Mouse (Mus musculus): ENCODE measurements around the gene Asic2. TPM values are rescaled to one million over a fixed set of nuclear protein-coding genes. Genes with fewer than 3 reads are reported as not detected.

Gene Asic2
- total RNA-seq, 2 experiments from 2014 or later, result not detected

- no peak for DNase-seq
Measured at GRCm38 (mm10) chr11:81738995-81739394, 229.3 kb downstream of the Asic2 start.

GRCm38 (mm10) chr11:81737777-81738176 lies 230.5 kb downstream of the Asic2 start:
- no peak for DNase-seq

GRCm38 (mm10) chr11:81722071-81722470 lies 246.2 kb downstream of the Asic2 start:
- DNase-seq, result no peak

GRCm38 (mm10) chr11:81714801-81715200 lies 253.5 kb downstream of the Asic2 start:
- no peak for DNase-seq

GRCm38 (mm10) chr11:81706996-81707395 lies 261.3 kb downstream of the Asic2 start:
- DNase-seq, result no peak

- DNase-seq, result no peak
Measured at GRCm38 (mm10) chr11:81698008-81698407, 270.2 kb downstream of the Asic2 start.

- DNase-seq, result no peak
Measured at GRCm38 (mm10) chr11:81695501-81695900, 272.8 kb downstream of the Asic2 start.

- no peak for DNase-seq
Measured at GRCm38 (mm10) chr11:81680511-81680910, 287.7 kb downstream of the Asic2 start.

- no peak for DNase-seq
Measured at GRCm38 (mm10) chr11:81671724-81672123, 296.5 kb downstream of the Asic2 start.

GRCm38 (mm10) chr11:81670436-81670835 lies 297.8 kb downstream of the Asic2 start:
- no peak for DNase-seq

- no peak for DNase-seq
Measured at GRCm38 (mm10) chr11:81658850-81659249, 309.4 kb downstream of the Asic2 start.

- DNase-seq, result no peak
Measured at GRCm38 (mm10) chr11:81657121-81657520, 311.1 kb downstream of the Asic2 start.

- DNase-seq, result no peak
Measured at GRCm38 (mm10) chr11:81647828-81648227, 320.4 kb downstream of the Asic2 start.

GRCm38 (mm10) chr11:81645549-81645948 lies 322.7 kb downstream of the Asic2 start:
- DNase-seq, result no peak

GRCm38 (mm10) chr11:81636356-81636755 lies 331.9 kb downstream of the Asic2 start:
- DNase-seq, result no peak

- DNase-seq, result peak; percentile 9 to 66
Measured at GRCm38 (mm10) chr11:81634360-81635350, 333.6 kb downstream of the Asic2 start.

GRCm38 (mm10) chr11:81625199-81625598 lies 343.1 kb downstream of the Asic2 start:
- DNase-seq, result no peak

GRCm38 (mm10) chr11:81620516-81620915 lies 347.7 kb downstream of the Asic2 start:
- no peak for DNase-seq

- no peak for DNase-seq
Measured at GRCm38 (mm10) chr11:81616437-81616836, 351.8 kb downstream of the Asic2 start.

GRCm38 (mm10) chr11:81613869-81614620 lies 354.2 kb downstream of the Asic2 start:
- no peak for DNase-seq

GRCm38 (mm10) chr11:81612798-81613540 lies 355.3 kb downstream of the Asic2 start:
- peak; percentile 62 to 91 for DNase-seq
